Comparison of ENCODE assay signal across 8 mouse cellular contexts in the genomic region with DNA sequence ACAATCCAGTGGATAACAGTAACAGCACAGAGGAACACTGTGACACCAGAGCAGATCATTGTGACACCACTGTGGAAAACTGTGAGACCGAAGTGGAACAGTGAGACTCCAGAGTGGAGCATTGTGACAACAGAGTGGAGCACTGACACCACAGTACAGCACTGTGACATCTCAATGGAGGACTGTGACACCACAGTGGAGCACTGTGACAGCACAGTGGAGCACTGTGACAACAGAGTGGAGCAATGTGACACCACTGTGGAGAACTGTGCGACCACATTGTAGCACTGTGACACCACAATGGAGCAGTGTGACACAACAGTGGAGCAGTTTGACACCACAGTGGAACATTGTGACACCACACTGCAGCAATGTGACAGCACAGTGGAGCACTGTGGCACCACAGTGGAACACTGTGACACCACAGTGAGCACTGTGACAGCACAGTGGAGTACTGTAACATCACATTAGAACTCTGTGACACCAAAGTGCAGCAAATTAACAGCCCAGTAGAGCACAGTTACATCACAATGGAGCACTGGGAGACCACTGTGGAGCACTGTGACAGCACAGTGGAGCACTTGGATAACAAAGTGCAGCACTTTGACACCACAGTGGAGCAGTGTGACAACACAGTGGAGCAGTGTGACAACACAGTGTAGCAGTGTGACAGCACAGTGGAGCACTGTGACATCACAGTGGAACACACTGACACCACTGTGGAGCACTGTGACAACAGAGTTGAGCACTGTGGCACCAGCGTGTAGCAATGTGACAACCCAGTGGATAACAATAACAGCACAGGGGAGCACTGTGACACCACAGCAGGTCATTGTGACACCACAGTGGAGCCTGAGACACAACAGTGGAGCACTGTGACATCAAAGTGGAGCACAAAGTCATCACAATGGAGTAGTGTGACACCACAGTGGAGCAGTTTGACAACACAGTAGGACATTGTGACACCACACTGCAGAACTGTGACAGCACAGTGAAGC.
DNase-seq lines count a peak whose midpoint lies in the region; ATAC-seq and TF ChIP-seq lines count a peak whose summit lies in the region.

No protein-coding gene starts in this region.

- no peak for TF ChIP-seq POLR2A in cerebellum, adult 2 months (IDR thresholded peaks at IDR 0.05; ENCODE audit: borderline replicate concordance, insufficient read depth, low read length)

- H3K27ac ChIP-seq in cerebellum, adult 2 months (ENCODE audit: insufficient read depth, low read length), result no peak overlapping the region
- no peak overlapping the region for H3K27ac ChIP-seq in intestine, embryonic 15.5 days

- no peaks in the 10 kb centered on the region for H3K27me3 ChIP-seq in cerebellum, adult 2 months (ENCODE audit: control insufficient read depth, insufficient read depth, low read length)
- no peaks in the 10 kb centered on the region for H3K27me3 ChIP-seq in intestine, embryonic 15.5 days (replicated peaks)

- H3K4me3 ChIP-seq in cerebellum, adult 2 months (replicated peaks; ENCODE audit: insufficient read depth, low read depth, low read length), result no peak overlapping the region
- H3K4me3 ChIP-seq in intestine, embryonic 15.5 days (replicated peaks), result no peak overlapping the region

- TF ChIP-seq CTCF in cerebellum, adult 2 months (IDR thresholded peaks at IDR 0.05; ENCODE audit: borderline replicate concordance, insufficient read depth, low read depth, low read length), result peak; percentile 0; the same call in 1 of the 2 replicates

- peaks cover 18% of the 10 kb centered on the region for H3K9me3 ChIP-seq in intestine, embryonic 15.5 days

- no peak overlapping the region for H3K4me2 ChIP-seq in intestine, embryonic 15.5 days (replicated peaks)

- 72% methylated on average over 3 of the region's 3 CpGs for WGBS in cerebellum, adult 2 months
- 75% methylated on average over 3 of the region's 3 CpGs for WGBS in intestine, embryonic 15.5 days

- no peak overlapping the region for H3K9ac ChIP-seq in intestine, embryonic 15.5 days

- DNase-seq in cerebellum, adult 2 months, result no peak
- DNase-seq in cerebellum, adult 9-10 months, result no peak
- DNase-seq in spleen, postnatal 4 days (ENCODE audit: low spot score in 2 of 2), result peak; percentile 12 to 64
- DNase-seq in spleen, adult 12 weeks (ENCODE audit: low spot score), result no peak
- DNase-seq in naive thymus-derived CD4-positive, alpha-beta T cell, adult 2 months (ENCODE audit: low read depth), result peak; percentile 34
- no peak for DNase-seq in frontal cortex, postnatal 36 days (ENCODE audit: low spot score in 2 of 2)
- no peak for DNase-seq in layer of hippocampus, postnatal 25 days (ENCODE audit: extremely low spot score in 1 of 2, low spot score in 1 of 2)

- ATAC-seq in intestine, embryonic 15.5 days, result peak; percentile 21; the same call in 1 of the 2 replicates

- no peaks in the 10 kb centered on the region for H3K4me1 ChIP-seq in cerebellum, adult 2 months (ENCODE audit: control insufficient read depth, insufficient read depth, low read length)
- H3K4me1 ChIP-seq in intestine, embryonic 15.5 days (replicated peaks), result no peaks in the 10 kb centered on the region

- no peaks in the 10 kb centered on the region for H3K36me3 ChIP-seq in intestine, embryonic 15.5 days

Comparison
In these comparisons a context has a peak if more than half of its experiments do, and no peak if none do; other contexts are left out.
1. DNase-seq: peak in spleen, postnatal 4 days (2 of 2) and naive thymus-derived CD4-positive, alpha-beta T cell, adult 2 months (single experiment); none in cerebellum, adult 2 months (0 of 2), cerebellum, adult 9-10 months (single experiment), spleen, adult 12 weeks (single experiment), frontal cortex, postnatal 36 days (0 of 2) and layer of hippocampus, postnatal 25 days (0 of 2).